Mouse (Mus musculus) frontal cortex, postnatal 14 days (tissue): ENCODE results near the gene Prss53.
"Not testable (repeated sequence)": the region's sequence is repeated elsewhere in the genome, so short reads cannot be mapped to it uniquely, and the experiment has no call there.

ENCODE experiments used
- DNase-seq, 2 experiments: peaks; one replicate each; pipeline ENCODE4 v3.0.0; 2022; ENCODE audit warnings: low spot score in 2 of 2

Prss53 gene

GRCm38 (mm10) chr7:127912190-127912871 lies 21.6 kb upstream of the Prss53 start, which contains the start of gene Kat8:
TSS of gene Kat8 (plus strand) at chr7:127912516.
- peak; percentile 76 to 79 for DNase-seq

- DNase-seq: no peak
Measured at GRCm38 (mm10) chr7:127908656-127909055, 17.9 kb upstream of the Prss53 start.

- no peak for DNase-seq
Measured at GRCm38 (mm10) chr7:127907939-127908338, 17.2 kb upstream of the Prss53 start.

DNA sequence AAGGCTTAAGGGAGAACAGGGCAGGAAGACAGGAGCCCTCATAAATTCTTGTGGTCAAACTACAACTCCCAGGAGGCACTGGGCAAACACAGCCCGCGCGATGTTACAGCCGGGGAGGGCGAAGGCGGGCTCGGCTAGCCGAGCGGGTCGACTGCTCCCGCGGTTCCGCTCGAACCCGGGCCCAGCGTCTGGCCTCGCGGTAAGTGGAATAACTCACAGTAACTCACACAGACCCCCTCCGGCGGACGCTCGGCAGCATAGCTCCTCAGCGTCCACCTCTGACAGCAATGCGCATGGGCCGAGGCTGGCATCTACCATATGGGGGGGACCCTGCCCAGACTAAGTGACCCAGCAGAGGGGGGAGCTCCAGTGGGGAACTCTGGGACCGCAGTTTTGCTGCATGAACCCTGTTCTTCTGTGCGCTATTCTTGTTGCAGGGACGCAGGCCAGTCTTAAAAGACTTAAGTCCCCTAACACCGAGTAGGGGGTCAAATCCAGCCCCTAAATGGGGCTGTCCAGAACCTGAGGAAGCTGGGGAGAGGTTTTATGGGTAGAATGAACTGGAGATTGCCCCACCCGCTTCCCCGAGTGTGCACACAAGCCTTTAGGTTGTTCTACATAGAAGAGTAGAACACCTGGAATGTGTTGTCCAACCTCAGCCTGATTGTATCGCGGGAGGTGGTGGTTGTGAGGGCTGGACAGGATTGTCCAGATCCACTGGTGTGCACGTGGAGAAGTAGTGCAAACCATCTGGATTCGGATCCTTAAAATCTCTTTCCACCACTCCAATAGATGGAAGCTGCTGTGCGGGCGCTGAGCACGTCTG lies 13.4 kb upstream of the Prss53 start, which contains the start of gene Bckdk:
Gene Bckdk (plus strand): TSS at position 112 of the 826 bp plus-strand sequence.
- peak; percentile 74 to 80 for DNase-seq

- no peak for DNase-seq
Measured at GRCm38 (mm10) chr7:127901772-127902171, 11.0 kb upstream of the Prss53 start.

DNA sequence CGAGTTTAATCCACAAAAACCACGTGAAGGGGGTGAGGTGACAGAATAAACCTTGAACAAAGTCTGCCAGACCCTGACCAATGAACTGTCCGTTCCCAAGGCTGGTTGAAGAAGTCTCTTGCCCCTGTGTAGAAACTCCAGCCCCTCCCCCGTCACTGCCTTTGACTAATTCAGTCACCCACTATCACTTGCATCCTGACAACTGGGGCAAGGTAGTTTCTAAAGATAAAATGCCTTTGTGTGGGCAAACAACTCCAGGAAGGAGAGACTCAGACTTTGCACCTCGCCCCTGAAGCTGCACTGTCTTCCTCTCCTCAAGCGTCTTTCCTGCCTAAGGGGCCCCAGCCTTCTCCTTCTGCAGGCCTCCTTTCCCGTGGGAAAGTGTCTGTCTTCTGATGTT lies 9.2 kb upstream of the Prss53 start:
- DNase-seq: no peak

DNA sequence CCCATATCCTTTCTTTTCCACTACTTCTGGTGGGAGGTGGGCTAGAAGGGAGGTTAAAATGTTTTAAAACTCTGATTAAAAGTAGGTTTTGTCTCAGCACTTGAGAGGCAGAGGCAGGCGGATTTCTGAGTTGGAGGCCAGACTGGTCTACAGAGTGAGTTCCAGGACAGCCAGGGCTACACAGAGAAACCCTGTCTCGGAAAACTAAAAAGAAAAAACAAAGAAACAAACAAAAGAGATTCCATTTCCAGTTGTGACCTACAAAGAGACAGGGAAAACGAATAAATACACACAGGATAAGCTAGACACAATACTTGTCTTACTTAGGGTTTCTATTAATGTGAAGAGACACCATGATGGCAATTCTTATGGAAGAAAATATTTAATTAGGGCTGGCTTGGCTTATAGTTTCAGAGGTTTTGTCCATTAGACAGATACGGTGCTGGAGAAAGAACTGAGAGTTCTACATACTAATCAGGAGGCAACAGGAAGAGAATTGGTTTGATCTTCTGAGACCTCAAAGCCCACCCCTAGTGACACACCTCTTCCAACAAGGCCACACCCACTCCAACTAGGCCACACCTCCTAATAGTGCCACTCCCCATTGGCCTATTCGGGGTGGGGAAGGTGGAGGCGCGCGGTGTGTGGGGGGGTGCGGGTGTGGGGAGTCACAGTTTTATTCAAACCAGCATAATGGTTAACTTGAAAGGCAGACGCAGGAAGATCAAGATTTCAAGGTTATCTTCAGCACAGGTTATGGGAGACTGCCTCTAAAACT lies 7.6 kb upstream of the Prss53 start:
- DNase-seq: no peak

- DNase-seq: no peak
Measured at GRCm38 (mm10) chr7:127897542-127897941, 6.8 kb upstream of the Prss53 start.

DNA sequence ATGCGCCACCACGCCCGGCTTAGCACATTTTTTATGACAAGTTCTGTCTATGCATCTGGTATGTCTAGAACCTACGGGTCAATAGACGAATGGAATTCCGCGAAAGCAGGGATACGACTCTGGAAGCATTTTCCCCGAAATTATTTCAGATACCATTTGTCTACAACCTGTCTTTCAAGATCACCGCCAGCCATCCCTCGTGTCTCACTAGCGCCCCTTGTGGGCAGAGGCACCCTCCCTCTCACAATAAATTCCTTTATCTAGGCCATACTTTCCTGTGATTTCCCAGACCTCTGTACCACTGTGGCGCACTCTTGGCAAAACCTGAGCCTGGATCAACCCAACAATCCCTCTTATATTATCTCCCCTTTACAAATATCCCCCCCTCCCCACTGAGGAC lies 5.6 kb upstream of the Prss53 start:
- DNase-seq: peak in 1 of 2 experiments; percentile 44

DNA sequence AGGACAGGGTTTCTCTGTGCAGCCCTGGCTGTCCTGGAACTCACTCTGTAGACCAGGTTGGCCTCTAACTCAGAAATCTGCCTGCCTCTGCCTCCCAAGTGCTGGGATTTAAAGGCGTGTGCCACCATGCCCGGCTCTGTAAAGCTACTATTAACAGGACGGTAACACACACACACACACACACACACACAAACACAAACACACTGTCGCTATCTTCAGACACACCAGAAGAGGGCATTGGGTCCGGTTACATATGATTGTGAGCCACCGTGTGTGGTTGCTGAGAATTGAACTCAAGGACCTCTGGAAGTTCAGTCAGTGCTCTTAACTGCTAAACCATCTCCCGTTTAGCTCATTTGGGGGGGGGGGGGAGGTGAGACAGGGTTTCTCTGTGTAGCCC lies 5.1 kb upstream of the Prss53 start:
- DNase-seq: not testable (repeated sequence)

DNA sequence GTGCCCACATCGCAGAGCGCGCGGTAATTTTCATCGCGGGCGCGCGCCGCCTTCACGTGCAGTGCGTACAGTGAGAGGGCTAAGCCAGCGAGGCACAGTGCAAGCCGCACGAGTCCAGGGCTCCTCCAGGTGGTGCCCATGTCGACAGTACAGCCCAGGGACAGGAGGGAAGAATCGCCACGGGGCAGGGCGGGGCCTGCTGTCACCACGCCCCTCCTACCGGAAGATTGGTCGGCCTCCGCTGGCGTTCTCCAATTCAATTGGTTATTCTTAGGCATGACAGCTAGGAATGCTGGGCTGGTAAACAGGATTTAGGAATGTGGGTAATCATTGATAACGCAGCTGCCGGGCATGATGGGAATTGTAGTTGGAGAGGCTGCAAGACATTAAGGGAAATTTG lies 4.7 kb upstream of the Prss53 start, which contains the start of the genes Gm21974 and Vkorc1:
Gene Gm21974 (minus strand): TSS at position 13 of the 400 bp plus-strand sequence.
Gene Vkorc1 (minus strand): TSS at position 176 of the 400 bp plus-strand sequence.
- DNase-seq: peak; percentile 93

- no peak for DNase-seq
Measured at GRCm38 (mm10) chr7:127894480-127894879, 3.7 kb upstream of the Prss53 start.

- DNase-seq: no peak
Measured at GRCm38 (mm10) chr7:127888821-127889220, 1.9 kb downstream of the Prss53 start.

- DNase-seq: no peak
Measured at GRCm38 (mm10) chr7:127887781-127888180, 3.0 kb downstream of the Prss53 start.

DNA sequence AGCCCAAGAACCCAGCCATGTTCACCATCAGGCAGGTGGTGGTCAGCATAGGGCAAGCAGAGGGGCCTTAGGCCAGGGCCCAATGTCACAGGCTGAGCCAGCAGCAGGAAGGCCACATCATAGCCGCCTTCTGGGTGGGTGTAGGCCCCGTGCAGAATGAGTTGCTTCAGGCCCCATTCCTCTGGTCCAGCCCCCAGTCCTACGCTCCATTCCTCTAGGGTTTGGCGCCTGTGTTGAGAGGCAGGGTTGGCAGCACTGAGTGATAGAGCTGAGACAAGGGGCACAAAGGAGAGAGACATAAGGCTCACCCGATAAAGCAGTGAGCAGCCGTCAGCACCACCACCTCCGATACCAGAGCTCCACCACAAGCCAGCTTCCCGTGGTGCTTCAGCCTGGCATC lies 3.6 kb downstream of the Prss53 start:
- no peak for DNase-seq

DNA sequence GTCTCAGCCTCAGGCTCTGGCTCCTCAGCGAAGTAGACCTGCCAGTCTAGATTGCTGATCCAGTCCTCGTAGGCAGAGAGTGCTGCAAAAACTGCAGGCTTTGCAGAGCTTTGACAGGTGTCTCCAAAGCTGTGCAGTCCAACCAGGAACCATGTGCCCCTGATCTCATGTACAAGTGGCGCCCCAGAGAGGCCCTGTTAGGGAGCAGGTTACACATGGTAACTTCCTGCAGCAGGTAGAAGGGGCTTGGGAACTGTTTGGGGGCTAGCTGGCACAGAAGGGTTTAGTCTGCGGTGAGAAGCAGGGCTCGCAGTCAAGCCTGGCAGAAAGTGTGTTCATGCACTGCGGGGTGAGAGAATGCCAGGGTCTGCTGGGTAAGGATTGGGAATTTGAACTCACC lies 4.2 kb downstream of the Prss53 start:
- no peak for DNase-seq

DNA sequence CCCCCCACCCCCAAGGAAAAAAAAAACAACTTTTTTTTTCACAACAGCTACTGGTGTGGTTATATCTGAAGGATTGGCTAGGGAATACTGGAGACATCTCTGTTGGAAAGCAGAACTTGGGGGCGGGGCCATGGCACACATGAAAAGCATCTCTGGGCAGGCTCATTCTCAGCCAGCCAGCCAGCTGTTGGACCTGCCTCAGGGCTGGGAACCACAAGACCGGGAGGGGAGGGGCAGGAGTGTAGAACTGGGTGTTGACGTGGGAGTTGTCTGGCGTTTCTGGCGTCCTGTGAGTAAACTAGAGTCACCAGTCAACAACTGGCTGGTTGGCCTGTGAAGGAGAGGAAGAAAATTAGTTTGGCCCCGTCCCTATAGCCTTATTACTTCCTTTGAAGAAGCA lies 4.8 kb downstream of the Prss53 start:
- DNase-seq: no peak

- no peak for DNase-seq
Measured at GRCm38 (mm10) chr7:127880431-127880830, 10.3 kb downstream of the Prss53 start.

DNA sequence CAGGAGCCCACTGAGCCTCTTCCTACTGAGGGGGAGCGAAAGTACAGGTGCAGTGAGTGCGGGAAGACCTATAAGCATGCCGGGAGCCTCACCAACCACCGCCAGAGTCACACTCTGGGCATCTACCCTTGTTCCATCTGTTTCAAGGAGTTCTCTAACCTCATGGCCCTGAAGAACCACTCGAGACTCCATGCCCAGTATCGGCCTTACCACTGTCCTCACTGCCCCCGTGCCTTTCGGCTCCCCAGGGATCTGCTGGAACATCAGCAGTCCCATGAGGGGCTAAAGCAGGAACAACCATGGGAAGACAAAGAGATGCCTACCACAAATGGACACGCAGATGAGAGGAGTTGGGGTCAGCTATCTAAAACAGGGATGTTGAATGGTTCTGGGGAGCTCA lies 11.5 kb downstream of the Prss53 start:
- DNase-seq: no peak

DNA sequence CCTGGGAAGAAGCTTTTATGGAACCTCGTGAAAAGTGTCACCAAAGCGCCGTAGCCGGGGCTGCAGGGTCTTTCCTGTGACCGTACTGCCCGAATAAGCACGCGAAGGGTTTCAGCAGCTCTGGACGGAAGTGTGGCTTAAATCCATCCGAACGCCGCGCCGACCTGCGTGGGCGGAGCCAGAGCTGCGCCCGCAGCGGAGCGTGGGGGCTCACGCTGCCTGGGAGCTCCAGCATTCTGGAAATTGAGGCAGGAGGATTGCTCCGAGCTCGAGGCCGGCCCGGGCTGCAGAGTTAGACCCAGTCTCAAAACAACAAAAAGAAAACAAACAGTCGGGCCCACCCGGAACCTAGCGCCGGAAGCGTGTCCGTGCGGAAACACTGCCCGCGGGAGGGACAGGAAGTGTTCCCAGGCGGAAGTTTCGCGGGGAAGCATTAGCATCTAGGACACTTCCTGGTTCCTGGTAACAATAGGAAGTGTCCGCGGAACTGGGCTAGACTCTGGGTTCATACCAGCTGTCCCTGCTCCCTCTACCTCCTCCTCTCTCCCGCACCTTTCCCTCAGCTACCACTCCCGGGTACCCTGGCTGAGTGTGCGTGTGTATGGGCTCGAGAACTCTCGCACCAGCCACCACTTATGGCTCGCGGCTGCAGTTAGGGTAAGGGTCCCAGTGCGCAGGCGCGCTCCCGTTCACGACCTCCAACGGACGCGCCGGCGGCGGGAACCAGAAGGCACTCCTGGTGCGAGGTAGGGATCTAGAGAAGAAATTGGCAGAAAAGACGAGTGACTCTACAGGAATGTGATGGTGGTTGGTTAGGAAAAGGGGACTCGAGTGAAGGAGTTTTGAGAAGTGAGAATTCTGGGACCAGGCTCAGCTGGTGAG lies 14.1 kb downstream of the Prss53 start, which contains the start of gene Zfp668:
Gene Zfp668 (minus strand): TSS at position 362 of the 882 bp plus-strand sequence.
- peak; percentile 85 to 86 for DNase-seq

- DNase-seq: peak; percentile 46 to 51
Measured at GRCm38 (mm10) chr7:127876041-127876466, 14.7 kb downstream of the Prss53 start, which contains the start of gene Zfp646. TSS of gene Zfp646 (plus strand) at chr7:127876221.
